Mouse (Mus musculus) left cerebral cortex, adult 8-10 months (tissue): ENCODE results near the gene Ncln. TPM values are rescaled to one million over a fixed set of nuclear protein-coding genes. Genes with fewer than 3 reads are reported as not detected.

Experiments
- microRNA-seq, 2 experiments: library from miRNA; unstranded; fragments of <30 nt; microRNA quantifications; one replicate each; pipeline ENCODE4 v1.2.0; 2022
- total RNA-seq, 4 experiments: library from RNA; stranded (reverse); gene quantifications; 2 replicates each; pipeline ENCODE4 v1.2.4; 2022

Ncln gene
- total RNA-seq, 4 experiments from 2014 or later = 70.9 to 91.6 (median 73.7) TPM

Small RNA genes lying within 50 kb of the gene (microRNA-seq; reads per million reads assigned to microRNA genes)
- gene Gm25595 = 0 reads per million in 2 experiments

Other genes starting within 250 kb of the Ncln start
- gene Matk, start 243.5 kb downstream of the Ncln start, total RNA-seq = 100 to 1,000 TPM; 167 to 192 (median 183) TPM
- gene Mrpl54, start 229.5 kb downstream of the Ncln start, total RNA-seq = 10 to 100 TPM; 39.8 to 51.5 (median 47.8) TPM
- gene Apba3, start 229.4 kb downstream of the Ncln start, total RNA-seq = 10 to 100 TPM; 24.3 to 38.6 (median 27.6) TPM
- gene Tjp3, start 204.8 kb downstream of the Ncln start, total RNA-seq = under 1 TPM in 3 of 4 experiments, not detected in 1; 0.23 to 1.00 (median 0.27) TPM
- 100 to 1,000 TPM; 355 to 367 (median 361) TPM for gene Pip5k1c, start 203.4 kb downstream of the Ncln start, total RNA-seq
- 10 to 100 TPM; 27.7 to 30.9 (median 29.2) TPM for gene Cactin, start 175.3 kb downstream of the Ncln start, total RNA-seq
- 1 to 10 TPM in 2 of 4 experiments, under 1 TPM in 2; 0.63 to 1.3 (median 0.93) TPM for gene Tbxa2r, start 167.7 kb downstream of the Ncln start, total RNA-seq
- 1 to 10 TPM; 2.0 to 2.3 (median 2.2) TPM for gene Gipc3, start 153.1 kb downstream of the Ncln start, total RNA-seq
- gene Hmg20b, start 145.9 kb downstream of the Ncln start, total RNA-seq = 10 to 100 TPM; 20.2 to 31.9 (median 27.2) TPM
- 10 to 100 TPM; 36.8 to 42.2 (median 37.9) TPM for gene Mfsd12, start 138.9 kb downstream of the Ncln start, total RNA-seq
- 1 to 10 TPM in 3 of 4 experiments, under 1 TPM in 1; 0.77 to 2.4 (median 1.2) TPM for gene 4930404N11Rik, start 130.6 kb downstream of the Ncln start, total RNA-seq
- 10 to 100 TPM; 66.8 to 73.4 (median 70.6) TPM for gene Fzr1, start 117.9 kb downstream of the Ncln start, total RNA-seq
- 10 to 100 TPM; 81.4 to 89.7 (median 85.5) TPM for gene Dohh, start 112.0 kb downstream of the Ncln start, total RNA-seq
- 1 to 10 TPM; 2.0 to 5.2 (median 4.0) TPM for gene Gm48551, start 111.9 kb downstream of the Ncln start, total RNA-seq
- 1 to 10 TPM; 2.5 to 3.3 (median 2.6) TPM for gene Gm48552, start 107.4 kb downstream of the Ncln start, total RNA-seq
- gene Smim24, start 103.3 kb downstream of the Ncln start, total RNA-seq = 1 to 10 TPM in 2 of 4 experiments, under 1 TPM in 2; 0.50 to 1.6 (median 0.84) TPM
- 10 to 100 TPM; 83.3 to 98.1 (median 85.4) TPM for gene Nfic, start 40.8 kb downstream of the Ncln start, total RNA-seq
- gene Celf5, start 13.7 kb downstream of the Ncln start, total RNA-seq = 100 to 1,000 TPM; 229 to 265 (median 242) TPM
- 1 to 10 TPM in 2 of 4 experiments, under 1 TPM in 2; 0.41 to 1.2 (median 0.89) TPM for gene S1pr4, start 3.7 kb upstream of the Ncln start, total RNA-seq
- 1 to 10 TPM; 3.4 to 6.1 (median 5.3) TPM for gene Gna15, start 27.8 kb upstream of the Ncln start, total RNA-seq
- gene Gna11, start 48.8 kb upstream of the Ncln start, total RNA-seq = 100 to 1,000 TPM in 3 of 4 experiments, 10 to 100 TPM in 1; 99.3 to 110 (median 101) TPM
- gene Aes, start 63.1 kb upstream of the Ncln start, total RNA-seq = 100 to 1,000 TPM; 719 to 760 (median 743) TPM
- gene Tle2, start 78.2 kb upstream of the Ncln start, total RNA-seq = 10 to 100 TPM; 36.2 to 42.3 (median 39.2) TPM
- gene Tle6, start 104.7 kb upstream of the Ncln start, total RNA-seq = 10 to 100 TPM; 10.3 to 17.2 (median 14.0) TPM
- 1 to 10 TPM; 3.3 to 5.4 (median 3.9) TPM for gene BC025920, start 109.9 kb upstream of the Ncln start, total RNA-seq
- 10 to 100 TPM; 21.8 to 27.9 (median 25.2) TPM for gene Sirt6, start 131.4 kb upstream of the Ncln start, total RNA-seq
- gene Ankrd24, start 132.1 kb upstream of the Ncln start, total RNA-seq = 10 to 100 TPM; 39.7 to 47.9 (median 43.1) TPM
- 1 to 10 TPM; 2.7 to 5.4 (median 3.3) TPM for gene Gm10778, start 152.7 kb upstream of the Ncln start, total RNA-seq
- 10 to 100 TPM in 3 of 4 experiments, 1 to 10 TPM in 1; 9.1 to 14.3 (median 11.6) TPM for gene Zfp433, start 208.4 kb upstream of the Ncln start, total RNA-seq